Mouse (Mus musculus): ENCODE measurements around the gene C130060K24Rik.

DNA sequence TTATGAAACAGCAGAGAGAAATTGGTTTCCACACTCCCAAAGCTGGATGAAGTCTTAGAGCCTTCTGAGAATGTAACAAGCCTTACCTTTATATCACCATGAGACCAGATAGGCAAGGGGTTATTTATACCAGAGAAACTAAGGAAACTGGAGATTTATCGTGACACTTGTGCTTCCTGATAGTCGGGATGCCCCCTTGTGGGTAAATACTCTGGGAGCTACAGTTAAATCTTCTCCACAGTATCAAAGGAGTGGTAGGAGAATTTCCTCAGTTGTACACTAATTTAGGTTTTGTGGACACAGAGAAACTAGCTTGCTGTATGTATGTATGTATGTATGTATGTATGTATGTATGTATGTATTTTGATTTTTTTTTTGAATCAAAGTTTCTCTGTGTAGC, 5.0 kb upstream of the C130060K24Rik start:
- TF ChIP-seq ZC3H11A (IDR thresholded peaks at IDR 0.05; ENCODE audit: low read depth, low read length) (no peak), SMC3 (IDR thresholded peaks at IDR 0.05; ENCODE audit: low read depth, low read length) (peak; percentile 66), EP300 (IDR thresholded peaks at IDR 0.05; ENCODE audit: low read length) (no peak), POLR2A (IDR thresholded peaks at IDR 0.05; ENCODE audit: low read depth, low read length) (no peak), NRF1 (IDR thresholded peaks at IDR 0.05; ENCODE audit: low read depth, low read length) (no peak), KAT2A (IDR thresholded peaks at IDR 0.05; ENCODE audit: insufficient replicate concordance, low read length) (no peak), CHD1 (IDR thresholded peaks at IDR 0.05; ENCODE audit: low read depth, low read length) (no peak), MAZ (IDR thresholded peaks at IDR 0.05; ENCODE audit: low read depth, low read length) (no peak), CTCF (conservative IDR thresholded peaks at IDR 0.05 in 1 of 2, IDR thresholded peaks at IDR 0.05 in 1 of 2; ENCODE audit: low read depth in 2 of 2, low read length in 2 of 2) (peak in 1 of 2 experiments; percentile 58; a peak in 2 of 4 replicates), SIN3A (IDR thresholded peaks at IDR 0.05; ENCODE audit: low read length) (no peak), USF1 (IDR thresholded peaks at IDR 0.05; ENCODE audit: low read depth, low read length) (no peak), NELFE (IDR thresholded peaks at IDR 0.05; ENCODE audit: low read depth, low read length) (no peak), CHD2 (IDR thresholded peaks at IDR 0.05; ENCODE audit: low read length) (no peak)
